Mouse (Mus musculus) left cerebral cortex, postnatal 10 days (tissue): ENCODE data around the gene Il1rl2. TPM values are rescaled to one million over a fixed set of nuclear protein-coding genes. Genes with fewer than 3 reads are reported as not detected.
A peak's percentile ranks its signal among the peaks of the same experiment; 100 is the strongest.
"Not testable (repeated sequence)": the region's sequence is repeated elsewhere in the genome, so short reads cannot be mapped to it uniquely, and the experiment has no call there.

Experiments
- DNase-seq, 2 experiments: peaks; one replicate each; pipeline ENCODE4 v3.0.0; 2021 to 2022; ENCODE audit warnings: low spot score in 2 of 2, mixed read lengths in 1 of 2; ENCODE audit errors: extremely low spot score in 1 of 2
- intact Hi-C: fragments of 180-260 bp; cut with DNase I; formaldehyde crosslinking; loops from one replicate; pipeline ENCODE4 v1.15.1; 2025
- total RNA-seq, 2 experiments: library from RNA; stranded (reverse); gene quantifications; 2 replicates each; pipeline ENCODE4 v1.2.3; 2021

The Il1rl2 gene
- 1 to 10 TPM in 1 of 2 experiments, under 1 TPM in 1; 0.91 to 1.8 TPM for total RNA-seq

DNA sequence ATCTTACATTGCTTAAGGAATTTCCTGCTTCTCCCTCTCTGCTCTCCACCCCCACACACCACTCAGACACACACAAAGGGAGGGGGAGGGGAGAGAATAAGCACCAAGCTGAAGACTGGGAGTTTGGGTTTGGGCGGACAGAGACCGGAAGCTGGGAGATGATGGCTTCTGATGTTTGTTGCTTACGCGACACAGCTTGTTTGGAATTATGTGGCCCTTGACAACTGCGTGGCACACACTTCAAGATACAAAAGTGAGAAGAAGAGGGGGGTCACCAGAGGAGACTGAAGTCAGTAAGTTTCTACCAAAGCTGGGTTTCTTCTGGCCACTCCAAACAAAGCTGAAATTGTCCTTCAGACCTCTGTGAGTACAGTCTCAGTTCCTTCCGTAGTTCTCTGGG, at the start of gene Il1rl2:
Gene Il1rl2, plus strand, starts transcription at position 154 of the 400 bp plus-strand sequence.
- peak in 1 of 2 experiments; percentile 50 for DNase-seq
- intact Hi-C loops, result no loop called here

GRCm38 (mm10) chr1:40275285-40276013, 49.0 kb upstream of the Il1rl2 start:
- intact Hi-C loops, result no loop called here
- no peak for DNase-seq

DNA sequence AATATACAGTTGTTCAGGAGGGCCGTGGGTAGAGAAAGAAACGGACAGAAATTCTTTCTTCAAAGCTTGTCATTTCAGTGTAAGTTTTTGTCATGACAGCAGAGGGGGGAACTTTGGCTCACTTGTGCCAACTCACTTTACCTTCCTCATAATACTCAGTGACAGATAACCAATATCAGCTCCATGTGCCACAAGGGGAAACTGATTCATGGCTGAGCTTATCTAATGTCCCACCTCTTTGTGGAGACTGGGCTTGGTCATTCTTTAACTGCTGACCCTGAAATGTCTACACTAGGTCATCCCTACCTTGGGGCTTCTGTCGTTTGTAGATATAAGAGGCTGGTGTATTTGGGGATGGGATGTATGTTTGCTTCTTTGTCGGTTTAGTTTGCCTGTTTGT, 46.5 kb upstream of the Il1rl2 start:
- DNase-seq, result no peak
- intact Hi-C loops, result no loop called here

- intact Hi-C loops, result no loop called here
- DNase-seq, result no peak
These were observed 45.7 kb upstream of the Il1rl2 start for GRCm38 (mm10) chr1:40278720-40279119.

DNA sequence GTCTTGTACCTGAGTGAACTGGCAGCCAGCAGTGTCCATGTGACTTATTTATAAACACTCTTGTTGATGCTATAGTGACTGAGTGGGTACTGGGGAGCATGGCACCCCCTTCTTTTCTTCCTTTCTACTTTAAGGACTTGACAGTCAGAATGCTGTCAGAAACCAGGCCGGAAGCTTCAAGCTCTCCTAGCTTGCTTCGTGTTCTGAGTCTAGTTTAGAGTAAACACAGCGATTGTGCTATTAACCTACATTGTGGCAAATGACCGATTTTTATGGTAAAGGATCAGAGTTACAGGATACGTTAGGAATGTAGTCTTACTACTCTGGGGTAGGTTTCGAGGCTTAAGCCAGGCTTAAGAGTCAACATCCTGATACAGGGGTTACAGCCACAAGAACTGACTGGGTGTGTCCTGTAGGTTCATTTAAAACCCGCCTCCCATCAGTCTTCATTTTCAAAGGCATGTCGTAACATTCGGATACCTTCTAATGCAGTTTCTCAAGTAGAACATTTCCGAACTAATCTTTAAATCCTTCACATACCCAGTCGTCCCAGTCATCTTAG, 45.1 kb upstream of the Il1rl2 start:
- intact Hi-C loops, result no loop called here

GRCm38 (mm10) chr1:40281950-40282349, 42.5 kb upstream of the Il1rl2 start:
- intact Hi-C loops, result no loop called here
- DNase-seq, result no peak

More for the DNA sequence above, 45.1 kb upstream of the Il1rl2 start:
- no peak for DNase-seq

GRCm38 (mm10) chr1:40282394-40282793, 42.0 kb upstream of the Il1rl2 start:
- DNase-seq, result no peak
- intact Hi-C loops, result no loop called here

DNA sequence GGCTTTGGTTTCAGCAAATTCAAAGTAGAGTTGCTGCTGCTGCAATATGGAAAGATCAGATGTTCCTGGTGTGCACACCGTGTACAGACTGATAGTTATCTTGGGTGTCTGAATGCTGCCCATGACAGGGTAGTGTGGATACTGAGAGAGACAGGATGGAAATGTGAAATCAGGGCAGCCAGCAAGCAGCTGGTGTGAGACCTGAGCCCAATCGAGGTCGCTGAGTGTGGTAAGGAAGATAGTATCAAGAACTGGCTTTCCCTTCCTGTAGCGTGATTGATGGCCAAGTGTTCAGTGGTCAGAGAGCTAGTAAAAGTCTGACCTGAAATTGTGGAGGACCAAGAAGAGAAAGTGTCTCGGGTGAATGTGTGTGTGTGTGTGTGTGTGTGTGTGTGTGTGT, 40.4 kb upstream of the Il1rl2 start:
- no peak for DNase-seq
- intact Hi-C loops, result no loop called here

DNA sequence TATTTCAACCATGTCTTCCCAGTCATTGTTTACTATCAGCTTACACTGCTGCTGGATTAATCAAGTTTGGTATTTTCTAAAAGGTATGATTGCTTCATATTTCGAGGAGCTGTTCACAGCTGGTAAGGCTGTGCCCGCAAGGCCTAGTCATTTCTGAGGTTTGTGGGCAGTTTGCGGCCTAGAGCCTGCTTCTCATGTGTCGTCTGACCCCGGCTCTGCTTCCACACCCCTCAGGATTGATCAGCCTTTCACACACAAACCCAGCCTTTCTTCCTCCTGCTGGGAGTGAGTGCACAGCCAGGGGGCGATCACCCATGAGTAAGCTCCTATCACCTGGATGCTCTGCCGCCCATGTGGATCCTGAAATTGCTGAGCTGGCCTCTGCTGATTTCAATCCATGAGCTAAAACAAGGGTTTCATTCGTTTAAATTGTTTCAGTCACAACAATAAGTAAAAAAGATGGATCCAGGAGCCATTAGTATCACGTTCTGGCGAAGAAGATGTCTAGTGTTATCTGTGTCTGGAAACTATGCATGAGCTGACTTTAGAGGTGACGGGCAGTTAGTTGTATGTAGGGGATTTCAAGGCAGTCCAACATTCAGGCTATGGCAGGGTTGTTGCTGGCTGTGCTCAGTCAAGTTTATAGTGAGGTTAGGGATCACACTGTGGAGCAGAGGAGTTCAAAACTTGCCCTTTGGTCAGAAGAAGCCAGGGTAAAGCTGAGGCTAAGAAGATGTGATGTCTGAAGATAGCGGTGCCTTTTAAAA, 33.7 kb upstream of the Il1rl2 start:
- DNase-seq, result no peak
- intact Hi-C loops, result no loop called here

GRCm38 (mm10) chr1:40292231-40292630, 32.2 kb upstream of the Il1rl2 start:
- DNase-seq, result no peak
- intact Hi-C loops, result no loop called here

- intact Hi-C loops, result no loop called here
- DNase-seq, result no peak
These were observed 30.5 kb upstream of the Il1rl2 start for GRCm38 (mm10) chr1:40293891-40294290.

- DNase-seq, result no peak
- intact Hi-C loops, result no loop called here
These were observed 29.6 kb upstream of the Il1rl2 start for GRCm38 (mm10) chr1:40294824-40295223.

DNA sequence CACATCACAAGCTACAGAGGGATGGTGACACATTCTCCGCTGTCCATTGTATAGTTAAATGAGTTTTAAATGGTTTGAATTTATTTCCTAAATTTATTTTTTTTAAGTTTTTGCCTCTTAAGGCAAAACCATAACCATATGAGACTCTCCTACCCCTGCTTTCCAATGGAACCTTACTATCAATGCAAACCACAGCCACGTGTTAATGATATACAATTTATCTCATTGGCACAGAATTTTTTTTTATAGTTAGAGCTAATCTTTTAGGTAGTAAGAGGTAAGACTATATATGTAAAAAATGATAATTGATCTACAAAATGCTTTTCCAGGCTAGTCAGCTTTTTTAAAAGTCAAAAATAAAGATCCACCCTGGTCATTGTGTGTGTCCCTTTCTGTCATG, 26.4 kb upstream of the Il1rl2 start:
- intact Hi-C loops, result no loop called here

DNA sequence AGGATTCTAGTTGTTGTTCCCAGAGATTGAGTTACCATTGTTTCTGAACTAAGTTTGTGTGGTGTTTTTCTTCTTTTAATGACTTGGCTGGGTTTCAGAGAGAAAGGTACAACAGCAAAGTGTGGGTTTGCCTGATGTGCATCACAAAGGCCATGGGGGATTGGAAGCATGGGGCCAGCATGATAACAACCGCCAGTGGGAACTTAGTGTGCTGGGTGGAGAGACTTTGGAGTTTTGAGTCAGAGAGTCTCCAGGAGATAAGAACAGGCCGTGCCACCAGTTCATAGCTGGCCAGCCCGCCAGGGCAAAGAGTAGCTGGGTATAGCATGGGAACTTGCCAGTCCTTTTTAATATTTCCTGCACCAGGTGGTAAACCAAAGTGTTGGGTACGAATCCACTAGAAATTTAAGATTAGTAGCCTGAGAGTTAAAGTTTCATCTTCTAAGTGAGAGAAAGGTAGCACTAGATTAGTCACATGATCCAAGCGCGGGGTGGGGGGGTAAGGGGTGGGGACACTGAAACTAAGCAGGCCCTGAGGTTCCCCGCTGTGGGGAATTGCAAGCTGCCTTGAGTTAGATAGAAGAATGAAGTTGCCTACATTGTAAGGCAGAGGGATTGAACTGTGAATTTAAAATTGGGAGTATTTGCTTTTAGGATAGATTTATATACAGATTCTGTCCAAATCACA, 21.1 kb upstream of the Il1rl2 start:
- intact Hi-C loops, result no loop called here
- DNase-seq, result no peak

More for the DNA sequence above, 26.4 kb upstream of the Il1rl2 start:
- no peak for DNase-seq

GRCm38 (mm10) chr1:40304321-40304720, 20.1 kb upstream of the Il1rl2 start:
- intact Hi-C loops, DNase-seq: not testable (repeated sequence)

- intact Hi-C loops, result no loop called here
- DNase-seq, result no peak
These were observed 18.3 kb upstream of the Il1rl2 start for GRCm38 (mm10) chr1:40306111-40306510.

DNA sequence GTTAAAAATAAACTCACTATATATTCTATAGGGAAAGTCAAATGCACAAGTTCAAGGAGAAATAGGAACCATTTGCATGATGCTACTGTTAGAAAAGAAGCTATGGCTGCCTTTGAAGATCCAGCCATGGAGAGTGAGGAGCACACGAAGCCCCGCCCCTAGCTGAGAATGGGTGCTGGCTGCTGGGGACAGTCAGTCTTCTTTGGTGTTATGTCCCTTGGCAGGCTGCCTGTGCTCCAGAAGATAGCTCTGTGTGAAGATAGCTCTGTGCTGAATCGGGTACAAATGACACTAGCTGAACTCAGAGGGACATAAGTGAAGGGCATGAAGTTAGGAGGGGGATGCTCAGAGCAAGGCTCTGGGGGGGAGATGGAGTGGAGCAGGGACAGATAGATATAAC, 13.3 kb upstream of the Il1rl2 start:
- no peak for DNase-seq
- intact Hi-C loops, result no loop called here

DNA sequence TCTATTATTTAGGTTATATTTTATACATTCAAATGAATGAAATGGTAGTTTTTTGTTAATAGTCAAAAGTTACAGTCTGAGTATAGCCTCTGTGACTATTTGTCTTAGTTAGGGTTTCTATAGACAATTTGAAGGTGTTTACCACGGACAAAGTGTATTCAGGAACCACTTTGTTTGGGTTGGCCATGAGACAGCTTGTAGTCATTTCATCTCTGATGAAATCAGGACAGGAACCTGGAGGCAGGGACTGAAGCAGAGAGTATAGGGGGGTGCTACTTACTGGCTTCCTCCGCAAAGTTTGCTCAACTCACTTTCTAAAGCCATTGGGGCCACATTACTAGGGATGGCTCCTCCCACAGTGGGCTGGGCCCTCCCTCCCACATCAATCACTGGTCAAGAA, 12.8 kb upstream of the Il1rl2 start:
- intact Hi-C loops, result no loop called here
- DNase-seq, result no peak

DNA sequence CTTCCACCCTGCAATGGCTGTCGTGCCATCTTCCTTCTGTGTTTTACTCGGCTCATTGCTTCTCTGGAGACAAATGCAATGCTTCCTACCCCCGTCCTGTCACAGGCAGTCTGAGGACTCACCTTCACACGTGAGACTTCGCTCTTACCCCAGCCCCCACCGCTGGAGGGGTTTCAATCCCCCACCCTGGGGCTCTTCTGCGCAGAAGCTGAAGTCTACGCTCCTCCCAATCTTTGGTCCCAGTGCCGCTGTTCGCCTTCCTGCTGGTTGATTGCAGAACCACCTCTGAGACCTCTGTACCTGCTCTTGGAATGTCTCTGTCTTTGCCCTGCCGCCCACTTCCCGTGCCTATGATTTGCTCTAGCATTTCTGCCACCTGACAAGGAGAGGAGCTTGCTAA, 10.4 kb upstream of the Il1rl2 start:
- intact Hi-C loops, result no loop called here

More for the DNA sequence above, 10.4 kb upstream of the Il1rl2 start:
- no peak for DNase-seq
